Mouse (Mus musculus): Measurements from ENCODE around the gene Stam2. TPM values are rescaled to one million over a fixed set of nuclear protein-coding genes. Genes with fewer than 3 reads are reported as not detected.

The Stam2 gene
- polyA plus RNA-seq (2016; fragmentation: Nextera tagmentation; extraction: Ambion mirVana) = 13.5 and 14.9 TPM in 2 replicates

- Histone ChIP-seq H3K36me3 (peaks cover 8% of the 10 kb centered on the region; the same call in 1 of the 2 replicates), H3K9me3 (replicated peaks) (no peaks in the 10 kb centered on the region), H3K4me3 (peak within 1 kb of the TSS; percentile 82), H3K9ac (peak within 1 kb of the TSS; percentile 82), H3K4me1 (peaks cover 19% of the 10 kb centered on the region), H3K4me2 (peak within 1 kb of the TSS; percentile 86), H3K27ac (peak within 1 kb of the TSS; percentile 83), H3K27me3 (replicated peaks) (no peaks in the 10 kb centered on the region)
- ATAC-seq = peak; percentile 88
- WGBS (ENCODE audit: insufficient replicate concordance) = 6% methylated on average over 54 of the region's 54 CpGs
These were observed at the start of gene Stam2 for GRCm38 (mm10) chr2:52742256-52743158. Stam2 (minus strand) TSS chr2:52742281.

GRCm38 (mm10) chr2:52785106-52785721 lies 43.1 kb upstream of the Stam2 start:
- H3K4me1 ChIP-seq = no peaks in the 10 kb centered on the region
- ATAC-seq = no peak
- H3K4me2 ChIP-seq = no peak overlapping the region
- 42% methylated on average over 3 of the region's 3 CpGs for WGBS (ENCODE audit: insufficient replicate concordance)
- no peak overlapping the region for H3K4me3 ChIP-seq
- no peaks in the 10 kb centered on the region for H3K36me3 ChIP-seq
- no peaks in the 10 kb centered on the region for H3K9me3 ChIP-seq (replicated peaks)
- H3K27me3 ChIP-seq (replicated peaks) = no peaks in the 10 kb centered on the region
- no peak overlapping the region for H3K27ac ChIP-seq
- H3K9ac ChIP-seq = no peak overlapping the region

- ATAC-seq = no peak
- H3K27me3 ChIP-seq (replicated peaks) = no peaks in the 10 kb centered on the region
- no peaks in the 10 kb centered on the region for H3K9me3 ChIP-seq (replicated peaks)
- H3K4me3 ChIP-seq = no peak overlapping the region
- H3K9ac ChIP-seq = no peak overlapping the region
- H3K4me1 ChIP-seq = no peaks in the 10 kb centered on the region
- no peaks in the 10 kb centered on the region for H3K36me3 ChIP-seq
- WGBS (ENCODE audit: insufficient replicate concordance) = 76% methylated on average over 10 of the region's 10 CpGs
- no peak overlapping the region for H3K4me2 ChIP-seq
- H3K27ac ChIP-seq = no peak overlapping the region
These were observed 37.9 kb upstream of the Stam2 start for GRCm38 (mm10) chr2:52779987-52780386.

GRCm38 (mm10) chr2:52779381-52779780 lies 37.3 kb upstream of the Stam2 start:
- H3K4me1 ChIP-seq = no peaks in the 10 kb centered on the region
- H3K27me3 ChIP-seq (replicated peaks) = no peaks in the 10 kb centered on the region
- H3K36me3 ChIP-seq = no peaks in the 10 kb centered on the region
- H3K9me3 ChIP-seq (replicated peaks) = no peaks in the 10 kb centered on the region
- WGBS (ENCODE audit: insufficient replicate concordance) = 75% methylated on average over 9 of the region's 9 CpGs
- H3K27ac ChIP-seq = no peak overlapping the region
- no peak overlapping the region for H3K9ac ChIP-seq
- H3K4me2 ChIP-seq = no peak overlapping the region
- H3K4me3 ChIP-seq = no peak overlapping the region
- no peak for ATAC-seq

GRCm38 (mm10) chr2:52777839-52778238 lies 35.8 kb upstream of the Stam2 start:
- ATAC-seq = no peak
- WGBS (ENCODE audit: insufficient replicate concordance) = 73% methylated on average over 2 of the region's 2 CpGs
- no peaks in the 10 kb centered on the region for H3K27me3 ChIP-seq (replicated peaks)
- no peak overlapping the region for H3K27ac ChIP-seq
- no peak overlapping the region for H3K9ac ChIP-seq
- no peaks in the 10 kb centered on the region for H3K36me3 ChIP-seq
- H3K4me2 ChIP-seq = no peak overlapping the region
- no peaks in the 10 kb centered on the region for H3K4me1 ChIP-seq
- H3K4me3 ChIP-seq = no peak overlapping the region
- no peaks in the 10 kb centered on the region for H3K9me3 ChIP-seq (replicated peaks)

GRCm38 (mm10) chr2:52774373-52774772 lies 32.3 kb upstream of the Stam2 start:
- no peak overlapping the region for H3K4me3 ChIP-seq
- H3K27me3 ChIP-seq (replicated peaks) = no peaks in the 10 kb centered on the region
- H3K27ac ChIP-seq = no peak overlapping the region
- WGBS (ENCODE audit: insufficient replicate concordance) = 45% methylated on average over 1 of the region's 1 CpGs
- no peak overlapping the region for H3K9ac ChIP-seq
- no peaks in the 10 kb centered on the region for H3K9me3 ChIP-seq (replicated peaks)
- no peaks in the 10 kb centered on the region for H3K36me3 ChIP-seq
- no peaks in the 10 kb centered on the region for H3K4me1 ChIP-seq
- no peak for ATAC-seq
- no peak overlapping the region for H3K4me2 ChIP-seq

GRCm38 (mm10) chr2:52772774-52773393 lies 30.8 kb upstream of the Stam2 start:
- H3K4me2 ChIP-seq = no peak overlapping the region
- H3K36me3 ChIP-seq = no peaks in the 10 kb centered on the region
- ATAC-seq = no peak
- no peak overlapping the region for H3K4me3 ChIP-seq
- no peak overlapping the region for H3K27ac ChIP-seq
- H3K4me1 ChIP-seq = no peaks in the 10 kb centered on the region
- no peak overlapping the region for H3K9ac ChIP-seq
- H3K9me3 ChIP-seq (replicated peaks) = no peaks in the 10 kb centered on the region
- H3K27me3 ChIP-seq (replicated peaks) = no peaks in the 10 kb centered on the region
- 48% methylated on average over 3 of the region's 5 CpGs for WGBS (ENCODE audit: insufficient replicate concordance)

GRCm38 (mm10) chr2:52765130-52765529 lies 23.0 kb upstream of the Stam2 start:
- no peak overlapping the region for H3K9ac ChIP-seq
- 65% methylated on average over 6 of the region's 6 CpGs for WGBS (ENCODE audit: insufficient replicate concordance)
- no peaks in the 10 kb centered on the region for H3K9me3 ChIP-seq (replicated peaks)
- no peaks in the 10 kb centered on the region for H3K36me3 ChIP-seq
- no peaks in the 10 kb centered on the region for H3K27me3 ChIP-seq (replicated peaks)
- no peak overlapping the region for H3K4me3 ChIP-seq
- no peaks in the 10 kb centered on the region for H3K4me1 ChIP-seq
- H3K27ac ChIP-seq = no peak overlapping the region
- no peak for ATAC-seq
- no peak overlapping the region for H3K4me2 ChIP-seq

GRCm38 (mm10) chr2:52763891-52764290 lies 21.8 kb upstream of the Stam2 start:
- no peak overlapping the region for H3K9ac ChIP-seq
- no peak overlapping the region for H3K27ac ChIP-seq
- 86% methylated on average over 14 of the region's 14 CpGs for WGBS (ENCODE audit: insufficient replicate concordance)
- no peaks in the 10 kb centered on the region for H3K27me3 ChIP-seq (replicated peaks)
- no peaks in the 10 kb centered on the region for H3K36me3 ChIP-seq
- no peak overlapping the region for H3K4me3 ChIP-seq
- H3K9me3 ChIP-seq (replicated peaks) = no peaks in the 10 kb centered on the region
- H3K4me2 ChIP-seq = no peak overlapping the region
- ATAC-seq = no peak
- no peaks in the 10 kb centered on the region for H3K4me1 ChIP-seq

- H3K36me3 ChIP-seq = no peaks in the 10 kb centered on the region
- H3K9me3 ChIP-seq (replicated peaks) = no peaks in the 10 kb centered on the region
- H3K4me2 ChIP-seq = peak overlapping the region; percentile 47
- H3K4me3 ChIP-seq = peak overlapping the region; percentile 13; the same call in 1 of the 2 replicates
- H3K27me3 ChIP-seq (replicated peaks) = no peaks in the 10 kb centered on the region
- no peak for ATAC-seq
- H3K27ac ChIP-seq = no peak overlapping the region
- H3K4me1 ChIP-seq = no peaks in the 10 kb centered on the region
- WGBS (ENCODE audit: insufficient replicate concordance) = 22% methylated on average over 12 of the region's 12 CpGs
- H3K9ac ChIP-seq = no peak overlapping the region
These were observed 21.1 kb upstream of the Stam2 start for GRCm38 (mm10) chr2:52763040-52763736.

- 35% methylated on average over 7 of the region's 7 CpGs for WGBS (ENCODE audit: insufficient replicate concordance)
- no peak for ATAC-seq
- H3K27ac ChIP-seq = no peak overlapping the region
- H3K4me2 ChIP-seq = 0 out of 2 replicates have a peak overlapping the region, but pooled peaks have one; percentile 47
- no peaks in the 10 kb centered on the region for H3K4me1 ChIP-seq
- H3K36me3 ChIP-seq = no peaks in the 10 kb centered on the region
- no peaks in the 10 kb centered on the region for H3K9me3 ChIP-seq (replicated peaks)
- H3K27me3 ChIP-seq (replicated peaks) = no peaks in the 10 kb centered on the region
- H3K4me3 ChIP-seq = no peak overlapping the region
- no peak overlapping the region for H3K9ac ChIP-seq
These were observed 20.4 kb upstream of the Stam2 start for GRCm38 (mm10) chr2:52762529-52762928.
